Mouse (Mus musculus) ES-Bruce4 (cell line): ENCODE results near the gene Pitpnb. TPM values are rescaled to one million over a fixed set of nuclear protein-coding genes. Genes with fewer than 3 reads are reported as not detected.

Source experiments
- H3K27ac ChIP-seq: 2 replicates; pipeline ENCODE4 v1.5.1; 2012; ENCODE audit warnings: low read length, inconsistent platforms; ENCODE audit not compliant: insufficient read depth
- H3K27me3 ChIP-seq: 2 replicates; pipeline ENCODE4 v1.6.1; 2012; ENCODE audit warnings: mild to moderate bottlenecking, low read length, inconsistent platforms; ENCODE audit not compliant: control insufficient read depth, poor library complexity, insufficient read depth, severe bottlenecking
- H3K36me3 ChIP-seq: 2 replicates; pipeline ENCODE4 v1.6.1; 2012; ENCODE audit warnings: inconsistent platforms, mild to moderate bottlenecking, low read length, moderate library complexity; ENCODE audit not compliant: control insufficient read depth, poor library complexity, insufficient read depth, severe bottlenecking
- H3K4me1 ChIP-seq: one replicate; pipeline ENCODE4 v1.8.1; 2011; ENCODE audit warnings: low read length; ENCODE audit not compliant: control insufficient read depth, insufficient read depth
- H3K4me3 ChIP-seq: 2 replicates; pipeline ENCODE4 v1.5.1; 2011; ENCODE audit warnings: low read depth, mild to moderate bottlenecking, low read length
- H3K9ac ChIP-seq: 2 replicates; pipeline ENCODE4 v1.6.1; 2012; ENCODE audit warnings: low read depth, mild to moderate bottlenecking, inconsistent platforms; ENCODE audit not compliant: poor library complexity, severe bottlenecking
- H3K9me3 ChIP-seq: replicated peaks from 2 replicates; pipeline ENCODE4 v1.6.1; 2012; ENCODE audit warnings: mild to moderate bottlenecking, low read length, inconsistent platforms; ENCODE audit not compliant: control insufficient read depth, poor library complexity, insufficient read depth, severe bottlenecking
- CTCF ChIP-seq: IDR thresholded peaks from one replicate; pipeline ENCODE4 v1.8.1; 2011; ENCODE audit warnings: low read depth, low read length
- EP300 ChIP-seq: IDR thresholded peaks from 2 replicates; pipeline ENCODE4 v1.6.1; 2011; ENCODE audit warnings: low read depth, low read length; ENCODE audit not compliant: insufficient read depth
- POLR2A ChIP-seq: IDR thresholded peaks from one replicate; pipeline ENCODE4 v1.8.1; 2011; ENCODE audit warnings: low read length; ENCODE audit not compliant: insufficient read depth
- polyA plus RNA-seq: library from polyadenylated mRNA; stranded (reverse); fragments of >200 nt; gene quantifications from 2 replicates; pipeline ENCODE4 v1.2.4, GENCODE M21; 2011; ENCODE audit warnings: low read depth; ENCODE audit not compliant: missing spikeins, insufficient read depth, insufficient read length

The Pitpnb gene
- polyA plus RNA-seq = 96.6 and 98.3 TPM in 2 replicates

- Histone ChIP-seq H3K36me3 (peaks cover 10% of the 10 kb centered on the region), H3K4me1 (no peaks in the 10 kb centered on the region), H3K4me3 (peak within 1 kb of the TSS; percentile 89), H3K9me3 (no peaks in the 10 kb centered on the region; the same call in 1 of the 2 replicates), H3K9ac (peak within 1 kb of the TSS; percentile 95), H3K27ac (peak within 1 kb of the TSS; percentile 82), H3K27me3 (no peaks in the 10 kb centered on the region)
- TF ChIP-seq CTCF (no peak), POLR2A (peak; percentile 69)
Measured at GRCm38 (mm10) chr5:111330417-111331098, at the start of gene Pitpnb. Gene Pitpnb, plus strand, starts transcription at chr5:111330763.

DNA sequence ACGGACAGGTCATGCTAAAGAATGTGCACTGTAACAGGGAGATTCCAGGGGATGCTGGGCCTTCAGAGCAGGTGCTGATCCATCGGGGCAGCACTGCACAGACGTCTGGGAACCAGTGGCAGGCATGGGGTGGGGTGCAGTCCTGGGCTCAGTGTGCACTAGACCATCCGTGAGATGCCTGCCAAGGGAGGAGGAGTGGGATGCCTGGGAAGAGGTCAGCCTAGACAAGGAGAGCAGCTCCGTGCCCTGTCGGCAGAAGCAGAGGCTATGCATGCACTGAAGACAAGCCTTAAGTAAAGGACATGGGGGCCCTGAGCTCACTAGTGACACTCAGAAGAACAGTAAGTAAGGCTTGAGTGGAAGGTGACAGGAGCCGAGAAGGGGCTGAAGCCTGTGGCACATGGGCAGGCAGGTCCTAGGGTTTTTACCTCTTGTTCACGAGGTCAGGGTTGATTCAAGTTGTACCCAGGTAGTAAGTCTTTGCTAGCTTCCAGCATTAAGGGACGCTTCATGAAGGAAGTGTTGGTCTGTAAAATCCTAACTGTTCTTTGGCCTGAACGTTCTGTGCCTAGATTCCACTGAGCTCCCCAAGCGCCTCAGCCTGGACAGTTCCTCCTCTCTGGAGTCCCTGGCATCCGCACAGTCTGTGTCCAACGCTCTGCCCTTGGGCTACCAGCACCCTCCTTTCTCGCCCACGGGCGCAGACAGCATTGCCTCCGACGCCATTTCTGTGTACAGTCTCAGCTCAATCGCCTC is 46.0 kb upstream of the Pitpnb start:
- H3K4me3 ChIP-seq = no peak overlapping the region
- no peak for TF ChIP-seq EP300
- no peak for TF ChIP-seq CTCF
- no peak for TF ChIP-seq POLR2A
- H3K4me1 ChIP-seq = no peaks in the 10 kb centered on the region
- H3K27ac ChIP-seq = no peak overlapping the region
- no peaks in the 10 kb centered on the region for H3K9me3 ChIP-seq
- no peaks in the 10 kb centered on the region for H3K27me3 ChIP-seq
- no peaks in the 10 kb centered on the region for H3K36me3 ChIP-seq
- H3K9ac ChIP-seq = no peak overlapping the region

GRCm38 (mm10) chr5:111287571-111287970 is 43.0 kb upstream of the Pitpnb start:
- H3K36me3 ChIP-seq = no peaks in the 10 kb centered on the region

DNA sequence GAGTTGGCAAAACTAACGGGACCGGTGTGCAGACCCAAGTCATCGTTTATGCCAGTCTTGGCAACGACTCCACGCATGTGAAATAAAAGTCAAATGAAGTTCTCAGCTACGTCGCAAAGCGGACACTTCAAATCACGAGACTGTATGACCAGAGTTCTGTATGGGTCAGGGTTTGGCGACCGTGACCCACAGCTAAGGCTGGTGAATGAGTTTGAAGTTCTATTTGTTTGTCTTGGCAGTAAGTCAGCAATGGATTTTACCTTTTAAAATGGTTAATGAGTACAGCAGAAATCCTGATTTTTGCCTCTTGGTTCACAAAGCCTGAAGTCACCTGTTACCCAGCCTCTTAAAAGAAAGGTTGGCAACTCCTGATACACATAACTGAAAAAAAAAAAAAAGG is 42.1 kb upstream of the Pitpnb start:
- Histone ChIP-seq H3K27ac (no peak overlapping the region), H3K4me3 (no peak overlapping the region), H3K9me3 (no peaks in the 10 kb centered on the region), H3K27me3 (no peaks in the 10 kb centered on the region), H3K9ac (no peak overlapping the region), H3K36me3 (no peaks in the 10 kb centered on the region), H3K4me1 (no peaks in the 10 kb centered on the region)
- TF ChIP-seq CTCF = no peak
- no peak for TF ChIP-seq EP300

More at GRCm38 (mm10) chr5:111287571-111287970, 43.0 kb upstream of the Pitpnb start:
- no peak overlapping the region for H3K27ac ChIP-seq
- no peaks in the 10 kb centered on the region for H3K4me1 ChIP-seq
- H3K4me3 ChIP-seq = no peak overlapping the region
- no peak overlapping the region for H3K9ac ChIP-seq
- H3K27me3 ChIP-seq = no peaks in the 10 kb centered on the region
- no peak for TF ChIP-seq CTCF
- no peak for TF ChIP-seq POLR2A
- TF ChIP-seq EP300 = no peak
- no peaks in the 10 kb centered on the region for H3K9me3 ChIP-seq

GRCm38 (mm10) chr5:111290071-111290470 is 40.5 kb upstream of the Pitpnb start:
- no peaks in the 10 kb centered on the region for H3K4me1 ChIP-seq
- H3K27ac ChIP-seq = no peak overlapping the region
- TF ChIP-seq POLR2A (no peak), CTCF (no peak), EP300 (no peak)
- no peak overlapping the region for H3K4me3 ChIP-seq
- no peaks in the 10 kb centered on the region for H3K9me3 ChIP-seq
- no peak overlapping the region for H3K9ac ChIP-seq
- no peaks in the 10 kb centered on the region for H3K27me3 ChIP-seq
- no peaks in the 10 kb centered on the region for H3K36me3 ChIP-seq

DNA sequence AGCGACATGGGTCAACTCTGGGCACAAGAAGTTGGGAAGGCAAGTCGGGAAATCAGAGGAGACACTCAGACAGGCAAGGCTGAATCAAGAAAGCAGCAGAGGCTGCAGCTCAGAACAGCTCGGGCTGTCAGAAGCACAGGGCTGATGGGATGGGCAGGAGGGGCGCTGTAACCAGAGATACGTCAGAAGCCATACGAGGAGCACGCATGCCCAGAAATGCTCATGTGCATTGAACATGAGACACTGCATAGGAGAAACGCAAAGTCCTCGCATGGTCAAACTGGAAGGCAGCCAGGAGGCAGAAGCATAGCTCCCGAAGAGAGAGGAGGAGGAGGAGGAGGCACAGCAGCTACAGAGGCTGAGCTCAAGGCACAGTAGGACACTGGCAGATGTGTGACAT is 38.9 kb upstream of the Pitpnb start:
- TF ChIP-seq POLR2A (no peak), CTCF (no peak), EP300 (no peak)
- H3K27ac ChIP-seq = no peak overlapping the region
- H3K27me3 ChIP-seq = no peaks in the 10 kb centered on the region
- H3K9me3 ChIP-seq = no peaks in the 10 kb centered on the region
- no peak overlapping the region for H3K4me3 ChIP-seq
- no peak overlapping the region for H3K9ac ChIP-seq
- H3K4me1 ChIP-seq = no peaks in the 10 kb centered on the region
- H3K36me3 ChIP-seq = no peaks in the 10 kb centered on the region
